Mouse (Mus musculus): ENCODE measurements at regions not wholly inside any gene's neighbourhood (a gene's known extent, or its start where the extent isn't known, plus 50 kb on each side); places are given as distances from the start of the nearest gene placed in this dataset.

- DNase-seq: no peak
Measured at GRCm38 (mm10) chr6:51183576-51184420, 248.7 kb upstream of the Nfe2l3 start.

GRCm38 (mm10) chr6:51184500-51184899 lies 248.0 kb upstream of the Nfe2l3 start:
- no peak for DNase-seq

DNA sequence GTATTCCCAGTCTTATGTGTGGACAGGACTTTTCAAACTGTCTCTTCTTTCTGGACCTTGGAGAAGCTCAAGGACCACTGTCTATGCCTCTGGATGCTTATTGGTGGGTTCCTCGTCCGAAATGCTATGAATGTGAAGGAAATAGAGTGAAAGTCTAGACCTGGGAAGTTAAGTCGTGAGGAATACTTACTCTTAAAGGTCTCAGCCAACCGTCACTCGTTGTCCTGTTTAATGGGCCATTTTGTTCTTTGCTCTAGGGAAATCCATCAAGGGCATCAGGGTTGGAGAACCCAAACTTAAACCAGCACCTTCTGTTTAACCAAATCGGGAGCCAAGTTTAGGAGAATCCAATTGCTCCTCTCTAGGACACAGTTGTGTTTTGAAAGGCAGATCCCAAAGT lies 247.3 kb upstream of the Nfe2l3 start:
- DNase-seq: no peak

DNA sequence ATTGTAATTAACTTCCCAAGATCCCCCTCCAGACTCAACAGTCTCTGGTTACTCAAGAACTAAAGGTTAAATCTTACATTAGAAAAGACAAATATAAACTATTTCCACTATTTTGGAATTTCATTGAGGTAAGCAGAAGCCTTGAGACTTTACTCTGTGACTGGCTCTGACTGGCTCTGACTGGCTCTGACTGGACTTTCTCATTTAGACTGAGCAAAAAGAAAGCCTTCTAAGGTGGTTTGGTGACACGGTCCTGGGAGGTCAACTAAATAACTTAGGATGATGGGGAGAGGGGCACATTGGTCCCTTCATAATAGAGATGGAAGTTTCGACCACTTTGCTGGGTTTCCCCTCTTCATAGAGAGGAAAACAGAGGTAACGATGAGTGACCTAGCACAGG lies 243.3 kb upstream of the Nfe2l3 start:
- no peak for DNase-seq

- DNase-seq: no peak
Measured at GRCm38 (mm10) chr6:51192826-51193225, 239.6 kb upstream of the Nfe2l3 start.

- no peak for DNase-seq
Measured at GRCm38 (mm10) chr6:51193356-51193755, 239.1 kb upstream of the Nfe2l3 start.

- no peak for DNase-seq
Measured at GRCm38 (mm10) chr6:51196391-51196790, 236.1 kb upstream of the Nfe2l3 start.

GRCm38 (mm10) chr6:51197000-51197774 lies 235.3 kb upstream of the Nfe2l3 start:
- no peak for DNase-seq

DNA sequence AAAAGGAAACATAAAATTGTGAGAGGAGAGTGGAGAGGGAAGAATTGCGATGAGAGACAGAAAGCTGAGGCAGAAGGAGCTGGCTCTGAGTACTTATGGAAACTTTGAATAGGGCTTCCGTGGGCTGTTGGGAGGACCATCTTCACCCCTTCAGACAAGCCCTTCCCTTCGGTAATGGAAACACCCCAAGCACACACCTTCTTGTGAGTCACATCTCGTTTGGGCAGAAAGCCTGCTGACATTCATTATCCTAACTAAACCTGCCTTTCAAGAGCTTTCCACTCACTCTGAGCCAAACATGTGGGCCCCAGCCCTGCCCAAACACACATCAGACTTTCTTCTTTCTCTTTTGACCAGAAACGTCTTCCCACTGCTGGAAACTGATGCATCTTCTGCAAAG lies 232.3 kb upstream of the Nfe2l3 start:
- DNase-seq: no peak

- DNase-seq: no peak
Measured at GRCm38 (mm10) chr6:51200837-51201236, 231.6 kb upstream of the Nfe2l3 start.

DNA sequence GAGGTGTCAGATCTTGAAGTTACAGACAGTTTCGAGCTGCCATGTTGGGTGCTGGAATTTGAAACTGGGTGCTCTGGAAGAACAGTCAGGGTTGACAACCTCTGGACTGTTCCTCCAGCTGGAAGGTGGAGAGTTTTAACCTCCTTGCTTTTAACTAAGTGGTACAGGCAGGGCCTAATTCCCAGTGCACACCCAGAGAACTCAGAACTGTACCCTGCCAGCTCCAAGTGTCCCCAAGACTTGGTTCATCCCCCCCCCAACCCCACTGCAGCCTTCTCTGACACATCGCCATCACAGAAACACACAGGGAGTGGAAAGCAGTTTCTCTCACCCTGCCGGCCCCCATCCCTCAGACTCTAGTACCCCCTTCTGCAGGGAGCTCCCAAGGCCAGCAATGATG lies 228.2 kb upstream of the Nfe2l3 start:
- DNase-seq: no peak

GRCm38 (mm10) chr6:51205411-51205810 lies 227.1 kb upstream of the Nfe2l3 start:
- no peak for DNase-seq

DNA sequence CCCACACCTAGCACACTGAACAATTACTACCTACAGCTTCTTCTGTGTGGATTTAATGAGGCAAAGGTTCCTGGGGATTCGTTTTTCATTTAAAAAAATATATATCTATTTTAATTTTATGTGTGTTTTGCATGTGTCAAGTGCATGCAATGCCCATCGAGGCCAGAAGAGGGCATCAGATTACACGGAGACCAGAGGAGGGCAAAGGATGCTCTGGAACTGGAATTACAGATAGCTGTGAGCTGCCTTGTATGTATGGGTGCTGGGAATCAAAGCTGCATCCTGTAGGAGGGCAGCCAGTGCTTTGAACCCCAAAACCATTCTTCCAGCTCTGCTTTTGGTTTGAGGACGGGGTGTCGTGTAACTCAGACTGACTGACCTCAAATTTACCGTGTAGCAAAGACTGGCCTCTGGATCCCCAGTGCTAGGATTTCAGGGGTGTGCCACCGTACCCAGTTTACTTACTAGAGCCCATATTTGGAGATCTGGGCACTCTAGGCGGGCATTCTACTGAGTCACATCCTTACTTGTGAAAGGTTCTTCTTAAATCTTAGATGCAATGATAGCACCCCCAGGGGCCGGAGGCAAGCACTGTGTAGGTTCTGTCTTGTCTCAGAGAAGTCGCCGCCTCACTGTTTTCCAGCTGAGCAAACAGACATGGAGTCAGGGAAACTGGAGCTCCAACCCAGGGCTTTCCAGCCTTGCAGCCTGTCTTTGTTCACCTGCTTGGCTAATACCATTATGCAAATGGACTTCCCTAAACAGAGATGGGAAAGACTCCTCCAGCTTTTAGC lies 225.6 kb upstream of the Nfe2l3 start:
- DNase-seq: no peak

- DNase-seq: no peak
Measured at GRCm38 (mm10) chr6:51207587-51208361, 224.7 kb upstream of the Nfe2l3 start.

GRCm38 (mm10) chr6:51208660-51209396 lies 223.6 kb upstream of the Nfe2l3 start:
- DNase-seq: peak in 1 of 2 experiments; percentile 12

- DNase-seq: no peak
Measured at GRCm38 (mm10) chr6:51211418-51211817, 221.1 kb upstream of the Nfe2l3 start.

GRCm38 (mm10) chr6:51212216-51212615 lies 220.3 kb upstream of the Nfe2l3 start:
- DNase-seq: no peak

- DNase-seq: no peak
Measured at GRCm38 (mm10) chr6:51215371-51215770, 217.1 kb upstream of the Nfe2l3 start.

- no peak for DNase-seq
Measured at GRCm38 (mm10) chr6:51216472-51216871, 216.0 kb upstream of the Nfe2l3 start.

GRCm38 (mm10) chr6:51219691-51220090 lies 212.8 kb upstream of the Nfe2l3 start:
- no peak for DNase-seq

- DNase-seq: no peak
Measured at GRCm38 (mm10) chr6:51220778-51221177, 211.7 kb upstream of the Nfe2l3 start.

Data from thymus, adult 18-20 months (tissue).